In the genomic region with DNA sequence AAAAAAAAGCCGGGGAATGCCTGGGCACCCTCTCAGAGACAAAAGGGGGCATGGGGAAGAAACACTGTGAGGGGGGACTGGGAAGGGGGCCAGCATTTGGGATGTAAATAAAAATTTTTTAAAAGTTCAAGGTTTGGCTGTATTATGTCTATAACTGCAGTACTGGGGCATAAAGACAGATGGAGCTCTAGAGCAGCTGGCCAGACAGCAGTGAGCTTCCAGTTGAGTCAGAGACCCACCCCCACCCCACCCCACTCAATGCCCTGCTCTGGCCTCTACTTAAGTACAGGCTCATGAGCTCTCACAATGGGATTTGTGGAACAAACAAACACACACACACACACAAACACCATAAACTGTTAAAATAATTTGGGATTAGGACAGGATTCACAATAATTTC, we compare ENCODE assay signal across 7 mouse cellular contexts. TPM values are rescaled to one million over a fixed set of nuclear protein-coding genes. Genes with fewer than 3 reads are reported as not detected.
A peak's percentile ranks its signal among the peaks of the same experiment; 100 is the strongest.
DNase-seq lines count a peak whose midpoint lies in the region; ATAC-seq and TF ChIP-seq lines count a peak whose summit lies in the region.

No protein-coding gene starts in this region.

- no peak for TF ChIP-seq POLR2A in brain, embryonic 14.5 days (IDR thresholded peaks at IDR 0.05; ENCODE audit: borderline replicate concordance, extremely low read depth, insufficient read depth, insufficient read length, poor library complexity, severe bottlenecking)

- no peaks in the 10 kb centered on the region for H3K27me3 ChIP-seq in intestine, embryonic 15.5 days (replicated peaks)
- H3K27me3 ChIP-seq in intestine, embryonic 16.5 days (replicated peaks; ENCODE audit: control insufficient read depth, insufficient read depth, low read length), result no peaks in the 10 kb centered on the region
- H3K27me3 ChIP-seq in liver, embryonic 15.5 days, result peaks cover 8% of the 10 kb centered on the region

- intact Hi-C loops in left cerebral cortex, postnatal 4 days (cut with DNase I), result loop anchor here (5.0 to 10.0 kb wide), 2 partner anchors 93 to 340 kb away; no protein-coding TSS in a partner anchor

- TF ChIP-seq CTCF in brain, embryonic 14.5 days (IDR thresholded peaks at IDR 0.05; ENCODE audit: borderline replicate concordance, extremely low read depth, insufficient read depth, insufficient read length), result peak; percentile 64

- ATAC-seq in intestine, embryonic 15.5 days, result 0 out of 2 replicates have a peak, but pooled peaks have one; percentile 37
- no peak for ATAC-seq in intestine, embryonic 16.5 days
- no peak for ATAC-seq in liver, embryonic 15.5 days (ENCODE audit: insufficient read depth)

- no peak overlapping the region for H3K4me2 ChIP-seq in intestine, embryonic 15.5 days (replicated peaks)
- no peak overlapping the region for H3K4me2 ChIP-seq in intestine, embryonic 16.5 days (ENCODE audit: low read depth, low read length)
- H3K4me2 ChIP-seq in liver, embryonic 15.5 days, result no peak overlapping the region

- H3K9me3 ChIP-seq in intestine, embryonic 15.5 days, result no peaks in the 10 kb centered on the region
- H3K9me3 ChIP-seq in intestine, embryonic 16.5 days (ENCODE audit: control insufficient read depth, low read length), result no peaks in the 10 kb centered on the region
- no peaks in the 10 kb centered on the region for H3K9me3 ChIP-seq in liver, embryonic 15.5 days (replicated peaks)

- DNase-seq in ES-CJ7 (ENCODE audit: low read depth, low spot score), result peak; percentile 33
- peak; percentile 34 for DNase-seq in brain, embryonic 14.5 days (ENCODE audit: low read depth)
- DNase-seq in thymus, postnatal 14 days, result peak; percentile 62
- DNase-seq in left cerebral cortex, postnatal 4 days, result no peak

- H3K9ac ChIP-seq in intestine, embryonic 15.5 days, result no peak overlapping the region
- no peak overlapping the region for H3K9ac ChIP-seq in intestine, embryonic 16.5 days (ENCODE audit: low read depth, low read length)
- H3K9ac ChIP-seq in liver, embryonic 15.5 days, result peak overlapping the region; percentile 37; the same call in 1 of the 2 replicates

- H3K36me3 ChIP-seq in intestine, embryonic 15.5 days, result no peaks in the 10 kb centered on the region
- H3K36me3 ChIP-seq in intestine, embryonic 16.5 days (ENCODE audit: control insufficient read depth, insufficient read depth, low read length), result no peaks in the 10 kb centered on the region
- H3K36me3 ChIP-seq in liver, embryonic 15.5 days (replicated peaks), result no peaks in the 10 kb centered on the region

- H3K27ac ChIP-seq in intestine, embryonic 15.5 days, result no peak overlapping the region
- no peak overlapping the region for H3K27ac ChIP-seq in intestine, embryonic 16.5 days (ENCODE audit: low read length)
- peak overlapping the region; percentile 99 for H3K27ac ChIP-seq in liver, embryonic 15.5 days (replicated peaks)

- H3K4me1 ChIP-seq in intestine, embryonic 15.5 days (replicated peaks), result 0 out of 2 replicates have a peak, but pooled peaks cover 3% of the 10 kb centered on the region
- H3K4me1 ChIP-seq in intestine, embryonic 16.5 days (ENCODE audit: control insufficient read depth, insufficient read depth, low read length), result peaks cover 3% of the 10 kb centered on the region; the same call in 1 of the 2 replicates
- peaks cover 54% of the 10 kb centered on the region for H3K4me1 ChIP-seq in liver, embryonic 15.5 days (replicated peaks)

- 42% methylated on average over 1 of the region's 1 CpGs for WGBS in intestine, embryonic 15.5 days
- 42% methylated on average over 1 of the region's 1 CpGs for WGBS in intestine, embryonic 16.5 days
- WGBS in liver, embryonic 15.5 days (ENCODE audit: insufficient replicate concordance), result 18% methylated on average over 1 of the region's 1 CpGs

- no peak overlapping the region for H3K4me3 ChIP-seq in intestine, embryonic 15.5 days (replicated peaks)
- no peak overlapping the region for H3K4me3 ChIP-seq in intestine, embryonic 16.5 days (ENCODE audit: low read length)
- H3K4me3 ChIP-seq in liver, embryonic 15.5 days (replicated peaks), result no peak overlapping the region

RNA-seq across cellular contexts. Expression of gene Top1, which starts 43.9 kb away (rescaled TPM):
- polyA plus RNA-seq in intestine, embryonic 15.5 days (2015; fragmentation: Nextera tagmentation; extraction: Ambion mirVana), result 61.5 and 65.3 TPM in 2 replicates
- polyA plus RNA-seq in intestine, embryonic 16.5 days (2015; fragmentation: Nextera tagmentation; extraction: Ambion mirVana), result 47.4 and 53.4 TPM in 2 replicates
- polyA plus RNA-seq in brain, embryonic 14.5 days (2012; rRNA removed), result 42.7 and 63.9 TPM in 2 replicates
- polyA plus RNA-seq in liver, embryonic 15.5 days (2015; fragmentation: Nextera tagmentation; extraction: Ambion mirVana), result 55.3 and 56.7 TPM in 2 replicates
- 100 to 1,000 TPM; 105 to 122 TPM for total RNA-seq in left cerebral cortex, postnatal 4 days (2021)
